Mouse (Mus musculus): ENCODE measurements at regions not wholly inside any gene's neighbourhood (a gene's known extent, or its start where the extent isn't known, plus 50 kb on each side); places are given as distances from the start of the nearest gene placed in this dataset.

DNA sequence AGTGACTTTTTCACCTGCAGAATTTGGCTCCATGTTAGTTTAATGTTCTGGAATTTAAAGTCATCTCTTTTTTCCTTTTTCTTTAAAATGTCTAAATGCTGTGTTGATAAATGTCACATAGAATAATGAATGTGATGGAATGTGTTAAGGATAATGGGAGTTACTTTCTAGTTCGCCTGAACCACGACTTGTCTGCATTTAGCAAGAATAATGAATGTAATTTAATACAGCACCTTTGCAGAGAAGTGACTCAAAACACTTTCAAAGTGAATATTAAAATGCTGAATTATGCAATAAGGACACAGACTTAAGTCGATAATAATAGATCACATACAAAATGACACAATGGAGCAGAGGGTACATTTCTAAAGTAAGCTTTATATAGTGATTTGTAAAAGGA, 1150.2 kb downstream of the Gsdmc2 start:
- no peaks in the 10 kb centered on the region for H3K4me1 ChIP-seq (replicated peaks; ENCODE audit: control insufficient read depth, insufficient read depth, low read length)
- no peaks in the 10 kb centered on the region for H3K27me3 ChIP-seq (ENCODE audit: control insufficient read depth, insufficient read depth, low read depth, low read length)
- ATAC-seq (ENCODE audit: low read depth), result no peak
- no peak overlapping the region for H3K4me3 ChIP-seq (ENCODE audit: low read length)
- no peaks in the 10 kb centered on the region for H3K36me3 ChIP-seq (ENCODE audit: control insufficient read depth, insufficient read depth, low read length)
- no peak overlapping the region for H3K27ac ChIP-seq (ENCODE audit: low read length)
- H3K9ac ChIP-seq (ENCODE audit: low read length), result no peak overlapping the region
- H3K4me2 ChIP-seq (ENCODE audit: low read depth, low read length), result no peak overlapping the region
- 58% methylated on average over 3 of the region's 3 CpGs for WGBS
- H3K9me3 ChIP-seq (ENCODE audit: control insufficient read depth, low read length), result no peaks in the 10 kb centered on the region

DNA sequence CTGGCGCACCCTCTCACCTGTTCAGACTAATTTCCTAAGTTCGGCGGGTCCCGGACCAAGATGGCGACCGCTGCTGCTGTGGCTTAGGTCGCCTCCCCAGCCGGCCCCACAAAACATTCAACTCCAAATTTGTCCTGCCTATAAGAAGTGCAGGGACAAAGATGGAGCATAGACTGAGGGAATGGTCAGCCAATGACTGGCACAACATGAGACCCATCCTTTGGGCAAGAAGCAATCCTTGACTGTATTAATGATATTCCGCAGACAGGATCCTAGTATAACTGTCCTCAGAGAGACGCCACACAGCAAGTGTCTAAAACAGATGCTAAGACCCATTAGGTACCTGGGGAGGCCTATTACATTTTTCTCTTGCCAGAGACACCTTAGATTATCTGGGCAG, 1151.3 kb downstream of the Gsdmc2 start:
- no peaks in the 10 kb centered on the region for H3K36me3 ChIP-seq (ENCODE audit: control insufficient read depth, insufficient read depth, low read length)
- no peak overlapping the region for H3K4me2 ChIP-seq (ENCODE audit: low read depth, low read length)
- ATAC-seq (ENCODE audit: low read depth), result no peak
- no peak overlapping the region for H3K9ac ChIP-seq (ENCODE audit: low read length)
- no peaks in the 10 kb centered on the region for H3K4me1 ChIP-seq (replicated peaks; ENCODE audit: control insufficient read depth, insufficient read depth, low read length)
- H3K9me3 ChIP-seq (ENCODE audit: control insufficient read depth, low read length), result no peaks in the 10 kb centered on the region
- 95% methylated on average over 9 of the region's 10 CpGs for WGBS
- no peak overlapping the region for H3K4me3 ChIP-seq (ENCODE audit: low read length)
- no peak overlapping the region for H3K27ac ChIP-seq (ENCODE audit: low read length)
- H3K27me3 ChIP-seq (ENCODE audit: control insufficient read depth, insufficient read depth, low read depth, low read length), result no peaks in the 10 kb centered on the region

DNA sequence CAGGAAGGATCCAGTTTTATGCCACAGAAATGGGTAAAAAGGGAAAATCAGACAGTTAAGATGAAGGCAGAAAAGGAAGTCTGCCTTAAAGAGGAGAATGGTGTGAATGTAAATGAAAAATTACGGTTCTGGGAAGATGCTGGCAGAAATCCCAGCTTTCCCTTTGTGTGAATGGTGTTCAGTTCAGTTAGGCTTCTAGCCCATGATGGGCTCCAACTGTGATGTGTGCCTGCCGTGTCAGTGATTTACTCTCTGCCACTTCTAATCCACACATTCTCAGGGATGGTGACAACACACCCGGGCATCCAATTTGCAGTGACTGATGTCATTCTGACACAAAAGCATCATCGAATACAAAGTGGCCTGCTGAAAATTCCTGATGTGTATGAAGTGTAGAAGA, 1171.6 kb downstream of the Gsdmc2 start:
- H3K27ac ChIP-seq (ENCODE audit: low read length), result no peak overlapping the region
- H3K4me2 ChIP-seq (ENCODE audit: low read depth, low read length), result no peak overlapping the region
- H3K4me1 ChIP-seq (replicated peaks; ENCODE audit: control insufficient read depth, insufficient read depth, low read length), result no peaks in the 10 kb centered on the region
- H3K4me3 ChIP-seq (ENCODE audit: low read length), result no peak overlapping the region
- no peaks in the 10 kb centered on the region for H3K9me3 ChIP-seq (ENCODE audit: control insufficient read depth, low read length)
- H3K27me3 ChIP-seq (ENCODE audit: control insufficient read depth, insufficient read depth, low read depth, low read length), result no peaks in the 10 kb centered on the region
- H3K36me3 ChIP-seq (ENCODE audit: control insufficient read depth, insufficient read depth, low read length), result no peaks in the 10 kb centered on the region
- H3K9ac ChIP-seq (ENCODE audit: low read length), result no peak overlapping the region
- ATAC-seq (ENCODE audit: low read depth), result no peak
- 56% methylated on average over 4 of the region's 4 CpGs for WGBS

DNA sequence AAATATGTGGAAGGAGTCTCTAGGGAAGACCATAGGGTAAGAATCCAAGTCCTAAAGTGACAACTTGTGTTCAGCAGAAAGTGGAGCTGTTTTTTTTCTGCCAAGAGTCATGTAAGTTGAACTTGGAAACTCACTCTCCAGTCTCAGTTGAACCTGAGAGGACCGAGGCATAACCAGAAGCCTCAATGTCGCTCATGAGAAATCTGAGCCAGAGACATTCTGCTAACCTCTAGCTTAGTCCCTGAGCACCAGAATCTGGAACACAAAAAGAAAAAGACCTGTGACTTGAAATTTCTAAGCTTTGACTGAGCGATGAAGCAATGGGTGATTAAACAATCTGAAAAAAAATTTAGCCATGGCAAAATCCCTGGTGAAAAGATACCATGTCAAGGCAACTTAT, 1175.0 kb downstream of the Gsdmc2 start:
- Histone ChIP-seq H3K9me3 (ENCODE audit: control insufficient read depth, low read length) (no peaks in the 10 kb centered on the region), H3K9ac (ENCODE audit: low read length) (no peak overlapping the region), H3K4me1 (replicated peaks; ENCODE audit: control insufficient read depth, insufficient read depth, low read length) (no peaks in the 10 kb centered on the region), H3K27ac (ENCODE audit: low read length) (no peak overlapping the region), H3K36me3 (ENCODE audit: control insufficient read depth, insufficient read depth, low read length) (no peaks in the 10 kb centered on the region), H3K4me2 (ENCODE audit: low read depth, low read length) (no peak overlapping the region), H3K4me3 (ENCODE audit: low read length) (no peak overlapping the region), H3K27me3 (ENCODE audit: control insufficient read depth, insufficient read depth, low read depth, low read length) (no peaks in the 10 kb centered on the region)
- no peak for ATAC-seq (ENCODE audit: low read depth)
- 93% methylated on average over 3 of the region's 3 CpGs for WGBS

DNA sequence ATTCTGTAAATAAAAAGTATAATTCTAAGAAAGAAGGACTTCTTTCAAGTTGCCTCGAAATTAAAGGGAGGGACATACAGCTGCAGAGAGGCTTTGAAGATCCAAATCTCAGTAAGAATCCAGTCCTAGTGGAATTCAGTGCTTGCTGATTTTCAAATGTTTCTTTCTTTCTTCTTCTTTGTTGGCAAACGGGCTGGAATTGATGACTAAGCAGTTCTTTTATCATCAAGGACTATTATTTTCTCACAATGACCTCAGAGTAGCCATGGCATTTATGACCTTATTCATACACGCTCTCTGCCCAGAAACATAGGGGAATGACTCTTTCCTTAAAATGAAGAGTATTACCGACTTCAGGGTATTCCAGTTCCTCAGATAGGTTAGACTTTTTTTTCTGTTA, 1185.9 kb downstream of the Gsdmc2 start:
- no peaks in the 10 kb centered on the region for H3K9me3 ChIP-seq (ENCODE audit: control insufficient read depth, low read length)
- H3K27ac ChIP-seq (ENCODE audit: low read length), result no peak overlapping the region
- H3K27me3 ChIP-seq (ENCODE audit: control insufficient read depth, insufficient read depth, low read depth, low read length), result no peaks in the 10 kb centered on the region
- no peaks in the 10 kb centered on the region for H3K4me1 ChIP-seq (replicated peaks; ENCODE audit: control insufficient read depth, insufficient read depth, low read length)
- H3K36me3 ChIP-seq (ENCODE audit: control insufficient read depth, insufficient read depth, low read length), result no peaks in the 10 kb centered on the region
- H3K4me3 ChIP-seq (ENCODE audit: low read length), result no peak overlapping the region
- H3K4me2 ChIP-seq (ENCODE audit: low read depth, low read length), result no peak overlapping the region
- no peak overlapping the region for H3K9ac ChIP-seq (ENCODE audit: low read length)
- 63% methylated on average over 4 of the region's 4 CpGs for WGBS
- ATAC-seq (ENCODE audit: low read depth), result no peak

DNA sequence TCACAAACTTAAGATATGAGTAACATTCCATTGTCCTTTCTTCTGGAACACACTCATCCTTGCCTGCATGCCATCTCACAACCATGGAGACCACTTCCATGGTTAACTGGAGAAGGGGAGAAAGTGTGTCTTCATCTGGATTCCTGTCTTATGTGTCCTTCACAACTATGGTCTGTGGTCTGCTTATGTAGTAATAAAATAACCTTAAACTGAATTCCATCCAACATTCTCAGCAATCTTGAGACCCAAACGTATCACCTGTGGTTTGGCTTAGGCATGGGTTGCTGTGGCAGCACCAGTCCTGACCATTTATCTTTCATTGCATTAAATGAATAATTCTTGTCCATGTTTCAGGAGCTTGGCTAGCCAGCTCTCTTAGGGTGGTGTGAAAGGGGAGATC, 1186.3 kb downstream of the Gsdmc2 start:
- Histone ChIP-seq H3K27ac (ENCODE audit: low read length) (no peak overlapping the region), H3K4me3 (ENCODE audit: low read length) (no peak overlapping the region), H3K4me2 (ENCODE audit: low read depth, low read length) (no peak overlapping the region), H3K9me3 (ENCODE audit: control insufficient read depth, low read length) (no peaks in the 10 kb centered on the region), H3K36me3 (ENCODE audit: control insufficient read depth, insufficient read depth, low read length) (no peaks in the 10 kb centered on the region), H3K9ac (ENCODE audit: low read length) (no peak overlapping the region), H3K27me3 (ENCODE audit: control insufficient read depth, insufficient read depth, low read depth, low read length) (no peaks in the 10 kb centered on the region), H3K4me1 (replicated peaks; ENCODE audit: control insufficient read depth, insufficient read depth, low read length) (no peaks in the 10 kb centered on the region)
- whole genome bisulfite sequencing, result 76% methylated on average over 1 of the region's 1 CpGs
- no peak for ATAC-seq (ENCODE audit: low read depth)

DNA sequence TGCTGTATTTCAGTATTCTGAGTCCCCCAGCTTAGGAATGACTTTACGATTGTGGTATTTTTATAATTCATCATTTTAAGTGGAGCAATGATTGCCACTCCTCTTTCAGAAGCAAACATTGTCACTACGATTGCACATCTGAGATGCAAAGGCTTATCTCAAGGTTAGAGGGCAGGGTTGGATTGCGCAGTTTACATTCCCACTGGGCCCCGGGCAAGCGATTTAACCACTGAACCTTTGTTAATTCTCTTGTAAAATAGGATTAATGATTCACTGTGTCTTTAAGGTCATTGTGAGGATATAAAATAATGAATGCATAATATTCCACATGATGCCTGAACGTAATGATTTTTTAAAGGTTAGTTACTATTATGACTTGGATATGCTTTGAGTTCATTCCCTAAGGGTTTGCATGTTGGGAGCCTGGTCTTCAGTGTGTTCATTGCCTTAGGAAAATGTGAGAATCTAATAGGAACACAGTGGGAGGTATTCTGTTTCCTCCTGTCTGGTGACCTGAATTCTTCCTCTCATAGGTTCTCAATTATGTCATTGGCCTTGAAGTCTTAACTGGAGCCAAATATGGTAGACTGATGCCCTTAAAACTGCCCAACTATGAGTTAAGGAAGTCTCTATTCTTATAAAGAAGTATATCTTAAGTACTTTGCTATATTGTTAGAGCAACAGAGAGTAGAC, 1198.4 kb downstream of the Gsdmc2 start:
- H3K36me3 ChIP-seq (ENCODE audit: control insufficient read depth, insufficient read depth, low read length), result no peaks in the 10 kb centered on the region
- 53% methylated on average over 6 of the region's 6 CpGs for WGBS
- no peak for ATAC-seq (ENCODE audit: low read depth)

DNA sequence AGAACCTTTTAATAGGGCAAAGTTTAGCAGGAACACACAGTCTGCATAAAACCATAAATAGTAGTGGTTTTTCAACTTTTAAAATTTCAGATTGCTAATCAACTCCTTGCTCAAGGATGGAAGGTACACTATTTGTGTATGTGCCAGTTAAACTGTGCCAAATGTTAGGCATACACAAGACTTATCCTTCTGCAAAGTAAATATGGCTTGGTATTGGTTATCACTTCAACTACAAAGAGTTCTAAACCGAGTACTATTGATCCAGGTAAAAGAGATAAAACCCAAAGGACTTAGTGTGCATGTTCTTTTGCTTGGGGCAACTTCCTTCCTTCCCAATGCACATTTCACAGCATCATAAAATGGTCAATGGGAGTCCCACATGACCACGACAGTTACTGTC, 1200.2 kb downstream of the Gsdmc2 start:
- H3K9ac ChIP-seq (ENCODE audit: low read length), result no peak overlapping the region
- H3K36me3 ChIP-seq (ENCODE audit: control insufficient read depth, insufficient read depth, low read length), result no peaks in the 10 kb centered on the region
- no peak for ATAC-seq (ENCODE audit: low read depth)
- no peak overlapping the region for H3K4me3 ChIP-seq (ENCODE audit: low read length)
- H3K4me1 ChIP-seq (replicated peaks; ENCODE audit: control insufficient read depth, insufficient read depth, low read length), result no peaks in the 10 kb centered on the region
- H3K27ac ChIP-seq (ENCODE audit: low read length), result no peak overlapping the region
- 67% methylated on average over 2 of the region's 2 CpGs for WGBS
- H3K27me3 ChIP-seq (ENCODE audit: control insufficient read depth, insufficient read depth, low read depth, low read length), result no peaks in the 10 kb centered on the region
- H3K4me2 ChIP-seq (ENCODE audit: low read depth, low read length), result no peak overlapping the region
- no peaks in the 10 kb centered on the region for H3K9me3 ChIP-seq (ENCODE audit: control insufficient read depth, low read length)

More for the DNA sequence above, 1198.4 kb downstream of the Gsdmc2 start:
- no peak overlapping the region for H3K4me3 ChIP-seq (ENCODE audit: low read length)
- no peak overlapping the region for H3K27ac ChIP-seq (ENCODE audit: low read length)
- H3K9ac ChIP-seq (ENCODE audit: low read length), result no peak overlapping the region
- H3K9me3 ChIP-seq (ENCODE audit: control insufficient read depth, low read length), result no peaks in the 10 kb centered on the region
- H3K27me3 ChIP-seq (ENCODE audit: control insufficient read depth, insufficient read depth, low read depth, low read length), result no peaks in the 10 kb centered on the region
- H3K4me2 ChIP-seq (ENCODE audit: low read depth, low read length), result no peak overlapping the region
- no peaks in the 10 kb centered on the region for H3K4me1 ChIP-seq (replicated peaks; ENCODE audit: control insufficient read depth, insufficient read depth, low read length)

DNA sequence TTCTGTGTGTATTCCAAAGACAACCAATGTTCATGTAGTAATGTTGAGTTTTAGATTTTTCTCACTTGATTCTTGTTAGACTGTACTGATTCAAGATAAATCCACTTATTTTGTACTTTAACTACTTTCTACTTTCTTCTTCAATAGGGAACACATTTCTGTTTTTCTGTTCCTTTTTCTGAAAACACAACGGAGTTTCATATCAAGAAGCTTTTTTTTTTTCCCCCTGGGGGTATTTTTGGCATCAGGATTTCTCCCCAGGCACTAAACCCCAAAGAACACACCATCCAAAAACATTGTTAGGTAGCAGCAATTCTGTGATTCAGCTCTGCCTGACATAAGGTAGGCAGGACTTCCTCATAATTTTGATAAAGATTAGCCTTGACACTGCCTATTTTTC, 1200.7 kb downstream of the Gsdmc2 start:
- Histone ChIP-seq H3K9ac (ENCODE audit: low read length) (no peak overlapping the region), H3K4me3 (ENCODE audit: low read length) (no peak overlapping the region), H3K4me1 (replicated peaks; ENCODE audit: control insufficient read depth, insufficient read depth, low read length) (no peaks in the 10 kb centered on the region), H3K4me2 (ENCODE audit: low read depth, low read length) (no peak overlapping the region), H3K27me3 (ENCODE audit: control insufficient read depth, insufficient read depth, low read depth, low read length) (no peaks in the 10 kb centered on the region), H3K9me3 (ENCODE audit: control insufficient read depth, low read length) (no peaks in the 10 kb centered on the region), H3K36me3 (ENCODE audit: control insufficient read depth, insufficient read depth, low read length) (no peaks in the 10 kb centered on the region), H3K27ac (ENCODE audit: low read length) (no peak overlapping the region)
- WGBS, result 70% methylated on average over 1 of the region's 1 CpGs
- ATAC-seq (ENCODE audit: low read depth), result no peak

Data from lung, embryonic 16.5 days (tissue).